Mouse (Mus musculus): Measurements from ENCODE around the gene Parp14. TPM values are rescaled to one million over a fixed set of nuclear protein-coding genes. Genes with fewer than 3 reads are reported as not detected.

Parp14 gene
- polyA plus RNA-seq (2021) = 8.7 TPM

DNA sequence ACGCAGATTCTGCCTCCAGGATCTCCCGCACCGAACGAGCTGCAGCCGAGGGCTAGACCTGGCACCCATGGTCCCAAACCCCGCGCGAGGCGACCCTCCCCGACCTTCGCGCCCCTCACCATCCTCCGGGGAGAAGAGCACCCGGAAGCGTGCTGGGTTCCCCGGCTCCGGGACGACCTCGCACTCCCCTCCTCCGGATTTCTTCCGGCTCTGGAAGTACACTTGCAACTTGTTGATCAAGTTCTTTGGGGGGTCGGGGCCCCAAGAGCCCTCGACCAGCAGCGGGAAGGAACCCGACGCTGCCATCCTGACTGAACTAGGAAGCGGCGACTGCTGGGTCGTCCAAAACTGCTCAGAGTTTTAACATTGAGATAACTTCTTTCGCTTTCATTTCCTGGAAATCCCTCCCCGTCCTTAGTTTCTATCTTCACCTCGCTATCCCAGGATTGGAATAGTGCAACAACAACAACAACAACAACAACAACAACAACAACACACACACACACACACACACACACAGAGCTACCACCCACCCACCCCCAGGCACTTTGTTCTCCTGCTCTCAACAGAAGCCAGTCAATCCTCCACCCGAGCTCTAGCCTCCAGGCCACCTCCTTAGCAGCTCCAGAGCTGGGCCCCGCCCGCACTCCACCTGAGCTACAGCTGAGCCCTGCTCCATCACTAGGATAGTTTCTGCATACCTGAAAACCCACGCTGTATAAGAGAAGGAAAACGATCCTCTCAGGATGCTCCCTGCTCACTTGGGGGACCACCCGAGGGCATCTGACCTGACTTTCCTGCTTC, at the start of gene Parp14:
Gene Parp14, minus strand, starts transcription at position 497 of the 804 bp plus-strand sequence.
- peak; percentile 13 for ATAC-seq
- no peak for DNase-seq (ENCODE audit: low read depth, low spot score)
- TF ChIP-seq CTCF (IDR thresholded peaks at IDR 0.05) = no peak
- ChIA-PET POLR2A (no interaction called here), CTCF (no interaction called here)
- peaks cover 3% of the 10 kb centered on the region for H3K27me3 ChIP-seq
- in situ Hi-C loops (cut with MboI; ENCODE audit: low pct_unique_long_range_greater_than_20kb) = loop anchor here (5.0 to 25.0 kb wide), 2 partner anchors 66 to 591 kb away; partner anchors contain the start of genes Dtx3l, Parp9 and Stfa3

- TF ChIP-seq CTCF (IDR thresholded peaks at IDR 0.05) = no peak
- ATAC-seq = no peak
- ChIA-PET POLR2A (no interaction called here), CTCF (interaction anchor here (0.9 to 1.5 kb wide), 3 partner anchors 10 to 21 kb away, joined by 3 to 5 read pairs (median 3); no protein-coding TSS in a partner anchor)
- in situ Hi-C loops (cut with MboI; ENCODE audit: low pct_unique_long_range_greater_than_20kb) = no loop called here
- no peak for DNase-seq (ENCODE audit: low read depth, low spot score)
- H3K27me3 ChIP-seq = no peaks in the 10 kb centered on the region
Observed at GRCm38 (mm10) chr16:35918721-35919543, 47.6 kb upstream of the Parp14 start.

DNA sequence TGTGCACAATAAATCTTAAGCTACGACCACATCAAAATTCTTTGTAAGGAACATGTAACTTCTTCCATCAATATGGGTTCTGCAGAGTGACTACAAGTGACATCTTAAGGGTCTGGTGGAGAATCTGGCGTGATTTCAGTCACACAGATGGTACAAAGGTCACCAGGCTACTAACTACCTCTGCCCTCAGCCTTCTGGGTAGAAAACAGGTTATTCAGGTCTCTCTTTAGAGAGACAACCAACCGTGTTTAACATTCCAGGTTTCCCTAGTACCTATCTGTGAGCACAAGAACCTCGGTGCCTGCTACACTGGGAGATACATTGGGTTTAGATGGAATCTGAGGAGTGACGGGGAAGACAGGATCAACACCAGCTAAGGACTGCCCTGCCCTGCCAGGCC, 43.0 kb upstream of the Parp14 start:
- in situ Hi-C loops (cut with MboI; ENCODE audit: low pct_unique_long_range_greater_than_20kb) = loop anchor here (5.0 kb wide), 1 partner anchor 37 kb away; no protein-coding TSS in a partner anchor
- POLR2A ChIA-PET = no interaction called here
- no peak for TF ChIP-seq CTCF (IDR thresholded peaks at IDR 0.05)
- no peak for ATAC-seq
- CTCF ChIA-PET = interaction anchor here (1.2 kb wide), 1 partner anchor 15 kb away, joined by 4 read pairs; no protein-coding TSS in a partner anchor
- no peaks in the 10 kb centered on the region for H3K27me3 ChIP-seq
- no peak for DNase-seq (ENCODE audit: low read depth, low spot score)

DNA sequence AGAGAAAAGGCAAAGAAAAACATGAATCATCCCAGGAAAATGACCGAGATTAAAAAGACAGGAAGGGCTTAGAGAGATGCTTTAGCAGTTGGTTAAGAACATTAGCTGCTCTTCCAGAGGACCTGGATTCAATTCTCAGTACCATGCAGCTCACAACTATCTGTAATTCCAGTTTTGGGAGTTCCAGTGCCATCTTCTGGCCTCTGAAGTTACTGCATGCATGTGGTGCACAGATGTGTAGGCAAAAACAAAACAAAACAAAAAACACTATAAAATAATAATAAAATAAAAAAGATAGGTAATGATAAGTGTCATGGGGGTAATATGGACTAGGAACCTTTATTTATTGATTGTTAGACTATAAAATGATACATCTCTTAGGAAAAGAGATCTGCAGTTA, 42.2 kb upstream of the Parp14 start:
- in situ Hi-C loops (cut with MboI; ENCODE audit: low pct_unique_long_range_greater_than_20kb) = loop anchor here (5.0 kb wide), 1 partner anchor 36 kb away; no protein-coding TSS in a partner anchor
- DNase-seq (ENCODE audit: low read depth, low spot score) = no peak
- POLR2A ChIA-PET = no interaction called here

GRCm38 (mm10) chr16:35911449-35911848, 40.1 kb upstream of the Parp14 start:
- CTCF ChIA-PET = interaction anchor here (1.5 kb wide), 1 partner anchor 10 kb away, joined by 5 read pairs; no protein-coding TSS in a partner anchor
- no peaks in the 10 kb centered on the region for H3K27me3 ChIP-seq
- POLR2A ChIA-PET = no interaction called here
- no peak for DNase-seq (ENCODE audit: low read depth, low spot score)
- ATAC-seq = no peak
- in situ Hi-C loops (cut with MboI; ENCODE audit: low pct_unique_long_range_greater_than_20kb) = loop anchor here (5.0 kb wide), 1 partner anchor 34 kb away; no protein-coding TSS in a partner anchor
- TF ChIP-seq CTCF (IDR thresholded peaks at IDR 0.05) = no peak

More for the DNA sequence above, 42.2 kb upstream of the Parp14 start:
- peak; percentile 72 for TF ChIP-seq CTCF (IDR thresholded peaks at IDR 0.05)
- CTCF ChIA-PET = interaction anchor here (0.7 to 1.3 kb wide), 5 partner anchors 9 to 43 kb away, joined by 3 to 5 read pairs (median 4); no protein-coding TSS in a partner anchor
- no peak for ATAC-seq
- no peaks in the 10 kb centered on the region for H3K27me3 ChIP-seq

DNA sequence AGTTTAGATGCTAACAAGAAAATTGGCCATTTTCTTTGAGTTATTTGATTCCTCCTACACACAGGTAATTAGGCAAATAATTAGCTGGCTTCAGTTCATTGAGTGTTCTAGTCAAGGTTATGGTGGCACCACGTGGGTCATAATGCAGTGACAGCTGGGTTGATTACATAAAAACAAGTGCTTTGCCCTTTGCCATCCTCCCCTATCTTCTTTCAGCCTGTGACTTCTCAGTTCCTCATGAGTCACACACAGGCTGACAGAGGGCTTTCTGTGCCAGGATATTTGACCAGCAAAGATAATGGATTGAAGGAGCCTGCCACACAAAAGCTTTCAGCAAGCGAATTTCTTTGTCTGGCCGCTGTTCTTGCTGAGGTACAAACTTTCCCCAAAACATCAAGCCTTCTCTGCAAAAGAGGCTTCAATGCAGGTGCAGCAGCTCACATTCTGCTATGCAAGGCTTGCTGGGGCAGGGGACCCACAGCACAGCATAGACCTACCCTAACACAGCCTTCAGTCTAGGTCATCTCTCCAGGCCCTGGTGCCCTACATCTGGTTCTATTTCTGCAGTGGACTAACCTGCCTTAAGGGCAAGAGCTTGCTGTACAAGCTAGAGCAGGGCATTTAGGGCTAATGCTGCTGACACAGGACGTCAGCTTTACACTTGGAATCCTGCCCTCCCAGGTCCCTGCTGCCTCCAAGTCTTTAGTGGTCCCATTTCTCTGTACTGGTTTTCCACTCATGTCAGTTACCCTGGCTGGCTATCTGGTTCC, 36.3 kb upstream of the Parp14 start:
- TF ChIP-seq CTCF (IDR thresholded peaks at IDR 0.05) = no peak
- in situ Hi-C loops (cut with MboI; ENCODE audit: low pct_unique_long_range_greater_than_20kb) = no loop called here
- H3K27me3 ChIP-seq = no peaks in the 10 kb centered on the region
- ChIA-PET CTCF (interaction anchor here (1.0 to 1.1 kb wide), 2 partner anchors 12 to 32 kb away, joined by 3 to 4 read pairs; partner anchors contain the start of gene Dtx3l), POLR2A (no interaction called here)
- DNase-seq (ENCODE audit: low read depth, low spot score) (no peak), ATAC-seq (no peak)

GRCm38 (mm10) chr16:35906887-35907286, 35.5 kb upstream of the Parp14 start:
- in situ Hi-C loops (cut with MboI; ENCODE audit: low pct_unique_long_range_greater_than_20kb) = no loop called here
- no peaks in the 10 kb centered on the region for H3K27me3 ChIP-seq
- TF ChIP-seq CTCF (IDR thresholded peaks at IDR 0.05) = no peak
- POLR2A ChIA-PET = no interaction called here
- ATAC-seq (no peak), DNase-seq (ENCODE audit: low read depth, low spot score) (no peak)
- CTCF ChIA-PET = interaction anchor here (1.0 kb wide), 1 partner anchor 11 kb away, joined by 4 read pairs; no protein-coding TSS in a partner anchor

DNA sequence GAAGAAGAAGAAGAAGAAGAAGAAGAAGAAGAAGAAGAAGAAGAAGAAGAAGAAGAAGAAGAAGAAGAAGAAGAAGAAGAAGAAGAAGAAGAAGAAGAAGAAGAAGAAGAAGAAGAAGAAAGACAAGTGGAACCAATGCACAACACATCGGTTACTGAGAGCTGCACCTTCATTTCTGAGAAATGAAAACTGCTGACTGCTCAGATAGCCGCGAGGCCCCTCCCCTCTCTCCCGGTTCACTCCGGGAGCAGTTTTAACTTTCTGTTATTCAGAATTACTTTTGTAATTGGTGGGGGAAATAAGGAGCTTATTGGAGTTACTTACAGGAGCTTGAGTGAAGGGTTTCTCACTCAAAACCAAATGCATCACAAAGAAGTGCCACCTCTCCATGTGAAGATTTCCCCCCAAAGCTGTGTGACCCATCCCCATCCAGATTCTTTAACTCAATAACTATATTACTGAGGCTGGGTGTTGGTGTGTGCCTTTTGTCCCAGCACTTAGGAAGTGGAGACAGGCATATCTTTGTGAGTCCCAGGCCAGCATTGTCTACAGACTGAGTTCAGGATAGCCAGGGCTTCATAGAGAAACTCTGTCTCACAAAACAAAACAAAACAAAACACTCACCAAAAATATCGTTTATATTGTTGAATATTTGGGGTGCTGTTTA, 34.6 kb upstream of the Parp14 start:
- ChIA-PET POLR2A (no interaction called here), CTCF (no interaction called here)
- in situ Hi-C loops (cut with MboI; ENCODE audit: low pct_unique_long_range_greater_than_20kb) = no loop called here
- no peak for TF ChIP-seq CTCF (IDR thresholded peaks at IDR 0.05)
- no peak for DNase-seq (ENCODE audit: low read depth, low spot score)
- no peak for ATAC-seq
- no peaks in the 10 kb centered on the region for H3K27me3 ChIP-seq

GRCm38 (mm10) chr16:35905355-35905754, 34.0 kb upstream of the Parp14 start:
- in situ Hi-C loops (cut with MboI; ENCODE audit: low pct_unique_long_range_greater_than_20kb) = no loop called here
- no peak for ATAC-seq
- ChIA-PET CTCF (no interaction called here), POLR2A (no interaction called here)
- H3K27me3 ChIP-seq = no peaks in the 10 kb centered on the region
- DNase-seq (ENCODE audit: low read depth, low spot score) = no peak
- no peak for TF ChIP-seq CTCF (IDR thresholded peaks at IDR 0.05)

Data from Patski (cell line).